Mouse (Mus musculus) adrenal gland, adult 8-10 months (tissue): Measurements from ENCODE around the gene Cfap97d1. TPM values are rescaled to one million over a fixed set of nuclear protein-coding genes. Genes with fewer than 3 reads are reported as not detected.
A peak's percentile ranks its signal among the peaks of the same experiment; 100 is the strongest.

Experiments
- DNase-seq: peaks from one replicate; pipeline ENCODE4 v3.0.0; 2022
- total RNA-seq, 4 experiments: library from RNA; stranded (reverse); gene quantifications; 2 replicates each; pipeline ENCODE4 v1.2.4; 2022

Gene Cfap97d1
- total RNA-seq, 4 experiments from 2014 or later: not detected

GRCm38 (mm10) chr11:102013201-102013600 lies 29.1 kb downstream of the Cfap97d1 start:
- no peak for DNase-seq

- no peak for DNase-seq
These were observed 31.4 kb downstream of the Cfap97d1 start for GRCm38 (mm10) chr11:102015472-102015871.

GRCm38 (mm10) chr11:102016136-102016535 lies 32.1 kb downstream of the Cfap97d1 start:
- no peak for DNase-seq

GRCm38 (mm10) chr11:102019736-102020135 lies 35.7 kb downstream of the Cfap97d1 start:
- no peak for DNase-seq

GRCm38 (mm10) chr11:102021196-102021595 lies 37.1 kb downstream of the Cfap97d1 start:
- DNase-seq: no peak

GRCm38 (mm10) chr11:102023406-102023805 lies 39.3 kb downstream of the Cfap97d1 start:
- no peak for DNase-seq

GRCm38 (mm10) chr11:102024084-102024758 lies 40.1 kb downstream of the Cfap97d1 start:
- no peak for DNase-seq

GRCm38 (mm10) chr11:102024875-102025274 lies 40.8 kb downstream of the Cfap97d1 start:
- DNase-seq: no peak

- no peak for DNase-seq
These were observed 41.3 kb downstream of the Cfap97d1 start for GRCm38 (mm10) chr11:102025354-102025753.

- DNase-seq: no peak
These were observed 42.0 kb downstream of the Cfap97d1 start for GRCm38 (mm10) chr11:102025991-102026660.

- DNase-seq: peak; percentile 77
These were observed 42.7 kb downstream of the Cfap97d1 start for GRCm38 (mm10) chr11:102026694-102027360.

- no peak for DNase-seq
These were observed 43.4 kb downstream of the Cfap97d1 start for GRCm38 (mm10) chr11:102027361-102028017.

GRCm38 (mm10) chr11:102028087-102028816 lies 44.2 kb downstream of the Cfap97d1 start, which contains the start of gene Mpp3:
Gene Mpp3, minus strand, starts transcription at chr11:102028461.
- no peak for DNase-seq

GRCm38 (mm10) chr11:102029304-102029703 lies 45.2 kb downstream of the Cfap97d1 start:
- DNase-seq: no peak

GRCm38 (mm10) chr11:102029966-102030365 lies 45.9 kb downstream of the Cfap97d1 start:
- DNase-seq: no peak

- no peak for DNase-seq
These were observed 47.1 kb downstream of the Cfap97d1 start for GRCm38 (mm10) chr11:102031149-102031548.

GRCm38 (mm10) chr11:102033055-102033591 lies 49.0 kb downstream of the Cfap97d1 start:
- DNase-seq: no peak

- no peak for DNase-seq
These were observed 50.8 kb downstream of the Cfap97d1 start for GRCm38 (mm10) chr11:102034887-102035286.

GRCm38 (mm10) chr11:102035456-102035960 lies 51.4 kb downstream of the Cfap97d1 start:
- no peak for DNase-seq

GRCm38 (mm10) chr11:102036336-102036735 lies 52.3 kb downstream of the Cfap97d1 start:
- DNase-seq: no peak

- no peak for DNase-seq
These were observed 53.7 kb downstream of the Cfap97d1 start for GRCm38 (mm10) chr11:102037789-102038188.
